Mouse (Mus musculus): ENCODE data around the gene 4930503E14Rik.
"Not testable (repeated sequence)": the region's sequence is repeated elsewhere in the genome, so short reads cannot be mapped to it uniquely, and the experiment has no call there.

The 4930503E14Rik gene

DNA sequence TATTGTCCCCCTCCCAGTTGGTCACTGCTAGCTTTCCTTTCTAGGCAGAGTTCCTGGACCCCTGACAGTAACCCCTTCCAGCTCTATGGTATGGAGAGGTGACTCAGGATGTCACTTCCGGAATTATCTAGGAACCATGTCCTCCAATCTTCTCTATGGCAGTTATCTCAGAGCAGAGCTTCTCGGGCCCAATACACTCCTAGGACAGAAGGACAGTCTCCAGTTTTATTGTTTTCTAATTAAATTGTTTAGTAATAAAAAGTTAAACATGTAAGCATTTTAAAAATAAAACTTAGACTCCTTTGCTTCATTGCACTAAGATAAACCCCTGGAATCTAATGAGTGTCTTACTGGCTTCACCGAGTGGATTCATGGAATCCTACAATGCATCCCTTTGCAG, at the start of gene 4930503E14Rik:
4930503E14Rik (minus strand) TSS at position 101 of the 400 bp plus-strand sequence.
- not testable (repeated sequence) for DNase-seq

DNA sequence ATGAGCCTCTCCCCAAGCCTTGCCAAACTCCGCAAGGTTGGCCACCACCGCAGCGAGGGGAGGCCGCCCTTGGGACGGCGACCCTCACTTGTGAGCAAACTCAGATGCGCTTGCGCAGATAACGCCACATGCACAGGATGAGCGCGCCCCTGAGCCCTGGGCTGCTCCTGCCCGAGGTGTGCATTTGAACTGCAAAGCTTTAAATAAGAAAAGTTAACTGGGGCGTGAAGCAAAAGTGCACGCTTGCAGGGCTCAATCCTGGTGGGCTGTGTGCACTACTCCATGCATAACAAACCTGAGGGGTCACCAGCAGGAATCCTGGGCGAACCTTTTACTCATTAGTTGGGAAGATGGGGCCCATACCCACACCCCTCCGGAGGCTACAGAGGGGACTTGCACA, 35.0 kb upstream of the 4930503E14Rik start:
- DNase-seq = no peak

DNA sequence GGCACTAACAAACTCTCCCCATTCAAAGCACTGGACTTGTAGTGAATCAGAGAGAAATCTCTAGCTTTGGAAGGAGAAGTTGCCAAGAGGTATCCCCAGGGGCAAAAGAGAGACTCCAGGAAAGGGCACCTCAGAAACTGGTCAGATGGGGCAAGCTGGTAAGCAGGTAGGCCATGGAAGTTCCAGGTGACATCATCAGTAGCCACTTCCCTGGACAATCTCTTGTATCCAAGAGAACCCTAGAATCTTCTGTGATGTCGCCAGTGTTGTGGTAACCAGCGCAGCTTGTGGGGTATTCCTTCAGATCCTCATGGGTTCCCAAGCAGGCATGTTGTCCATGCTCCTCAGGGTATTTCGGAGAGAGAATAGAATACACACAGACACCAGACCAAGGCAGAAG, 15.7 kb downstream of the 4930503E14Rik start, which contains the start of gene Gm8212:
Gm8212 (plus strand) TSS at position 301 of the 400 bp plus-strand sequence.
- not testable (repeated sequence) for DNase-seq

DNA sequence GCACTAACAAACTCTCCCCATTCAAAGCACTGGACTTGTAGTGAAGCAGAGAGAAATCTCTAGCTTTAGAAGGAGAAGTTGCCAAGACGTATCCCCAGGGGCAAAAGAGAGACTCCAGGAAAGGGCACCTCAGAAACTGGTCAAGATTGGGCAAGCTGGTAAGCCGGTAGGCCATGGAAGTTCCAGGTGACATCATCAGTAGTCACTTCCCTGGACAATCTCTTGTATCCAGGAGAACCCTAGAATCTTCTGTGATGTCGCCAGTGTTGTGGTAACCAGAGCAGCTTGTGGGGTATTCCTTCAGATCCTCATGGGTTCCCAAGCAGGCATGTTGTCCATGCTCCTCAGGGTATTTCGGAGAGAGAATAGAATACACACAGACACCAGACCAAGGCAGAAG, 89.5 kb downstream of the 4930503E14Rik start, which contains the start of gene Gm3327:
Gm3327 (plus strand) TSS at position 301 of the 400 bp plus-strand sequence.
- DNase-seq = not testable (repeated sequence)
